Mouse (Mus musculus): ENCODE data around the gene Xrcc6. TPM values are rescaled to one million over a fixed set of nuclear protein-coding genes. Genes with fewer than 3 reads are reported as not detected.

Gene Xrcc6
- polyA plus RNA-seq, 1 experiment from 2014 or later, result 66.6 TPM

GRCm38 (mm10) chr15:81990549-81990948, 2.9 kb downstream of the Xrcc6 start:
- Histone ChIP-seq H3K4me3 (ENCODE audit: low read depth, low read length) (no peak overlapping the region), H3K9me3 (ENCODE audit: control insufficient read depth, low read length) (no peaks in the 10 kb centered on the region), H3K27me3 (ENCODE audit: control insufficient read depth, insufficient read depth, low read length) (no peaks in the 10 kb centered on the region), H3K27ac (ENCODE audit: low read depth, low read length) (no peak overlapping the region), H3K4me2 (replicated peaks; ENCODE audit: low read depth, low read length) (no peak overlapping the region), H3K36me3 (ENCODE audit: control insufficient read depth, insufficient read depth, low read length) (no peaks in the 10 kb centered on the region; the same call in 1 of the 2 replicates), H3K4me1 (replicated peaks; ENCODE audit: control insufficient read depth, insufficient read depth, low read length) (0 out of 2 replicates have a peak, but pooled peaks cover 2% of the 10 kb centered on the region), H3K9ac (ENCODE audit: low read depth, low read length) (no peak overlapping the region)
- no peak for DNase-seq (ENCODE audit: low spot score)
- 51% methylated on average over 7 of the region's 7 CpGs for WGBS
- ATAC-seq (ENCODE audit: low FRiP score), result no peak

DNA sequence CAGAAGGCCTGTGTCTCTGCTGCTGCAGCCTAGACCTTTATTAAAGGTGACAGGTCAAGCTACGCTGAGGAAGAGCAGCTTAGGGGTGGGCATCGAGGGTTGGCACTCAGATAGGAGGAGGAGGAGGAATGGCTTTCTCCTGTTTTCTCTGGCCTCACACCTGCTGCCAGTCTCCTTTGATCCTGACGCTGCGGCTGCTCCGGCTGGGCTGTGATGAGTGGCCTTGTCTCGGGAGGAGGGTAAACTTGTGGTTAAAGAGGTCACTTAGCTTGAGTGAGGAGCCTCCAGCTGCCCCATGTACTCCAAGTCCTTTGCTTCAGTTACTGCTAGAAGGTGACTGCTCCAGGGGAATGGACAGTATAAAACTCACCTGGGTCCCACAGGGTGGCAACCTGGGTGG, 6.4 kb downstream of the Xrcc6 start:
- no peak overlapping the region for H3K4me3 ChIP-seq (ENCODE audit: low read depth, low read length)
- DNase-seq (ENCODE audit: low spot score) (no peak), ATAC-seq (ENCODE audit: low FRiP score) (no peak)
- H3K4me2 ChIP-seq (replicated peaks; ENCODE audit: low read depth, low read length), result no peak overlapping the region
- no peak overlapping the region for H3K27ac ChIP-seq (ENCODE audit: low read depth, low read length)
- WGBS, result 82% methylated on average over 6 of the region's 6 CpGs
- H3K36me3 ChIP-seq (ENCODE audit: control insufficient read depth, insufficient read depth, low read length), result no peaks in the 10 kb centered on the region; the same call in 1 of the 2 replicates
- no peaks in the 10 kb centered on the region for H3K9me3 ChIP-seq (ENCODE audit: control insufficient read depth, low read length)
- H3K9ac ChIP-seq (ENCODE audit: low read depth, low read length), result no peak overlapping the region
- no peaks in the 10 kb centered on the region for H3K27me3 ChIP-seq (ENCODE audit: control insufficient read depth, insufficient read depth, low read length)
- no peaks in the 10 kb centered on the region for H3K4me1 ChIP-seq (replicated peaks; ENCODE audit: control insufficient read depth, insufficient read depth, low read length)

- ATAC-seq (ENCODE audit: low FRiP score), result no peak
- H3K27ac ChIP-seq (ENCODE audit: low read depth, low read length), result no peak overlapping the region
- 95% methylated on average over 8 of the region's 8 CpGs for WGBS
Observed at GRCm38 (mm10) chr15:82004257-82004656, 16.6 kb downstream of the Xrcc6 start.

DNA sequence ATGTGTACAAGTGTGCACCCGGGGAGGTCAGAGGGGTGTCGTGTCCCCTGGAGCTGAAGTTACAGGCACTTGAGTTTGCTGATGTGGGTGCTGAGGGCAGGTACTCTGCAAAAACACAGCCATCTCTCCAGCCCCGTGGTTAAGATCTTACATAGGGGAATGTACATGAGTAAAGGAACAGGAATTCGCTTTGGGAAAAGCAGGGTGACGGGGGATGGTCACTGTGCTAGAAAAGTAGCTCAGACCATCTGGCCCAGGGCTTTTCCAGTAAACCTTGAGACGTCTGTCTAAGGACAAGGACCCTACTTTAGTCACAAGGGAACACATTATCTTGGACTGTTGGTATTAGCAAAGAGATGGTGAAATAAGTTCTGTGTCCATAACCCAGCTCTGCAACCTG, 24.3 kb downstream of the Xrcc6 start:
- Histone ChIP-seq H3K9ac (ENCODE audit: low read depth, low read length) (no peak overlapping the region), H3K4me2 (replicated peaks; ENCODE audit: low read depth, low read length) (no peak overlapping the region), H3K27me3 (ENCODE audit: control insufficient read depth, insufficient read depth, low read length) (no peaks in the 10 kb centered on the region), H3K36me3 (ENCODE audit: control insufficient read depth, insufficient read depth, low read length) (no peaks in the 10 kb centered on the region), H3K4me3 (ENCODE audit: low read depth, low read length) (no peak overlapping the region), H3K4me1 (replicated peaks; ENCODE audit: control insufficient read depth, insufficient read depth, low read length) (0 out of 2 replicates have a peak, but pooled peaks cover 3% of the 10 kb centered on the region), H3K9me3 (ENCODE audit: control insufficient read depth, low read length) (no peaks in the 10 kb centered on the region), H3K27ac (ENCODE audit: low read depth, low read length) (no peak overlapping the region)
- DNase-seq (ENCODE audit: low spot score) (no peak), ATAC-seq (ENCODE audit: low FRiP score) (no peak)
- WGBS, result 87% methylated on average over 6 of the region's 6 CpGs

More at GRCm38 (mm10) chr15:82004257-82004656, 16.6 kb downstream of the Xrcc6 start:
- Histone ChIP-seq H3K4me3 (ENCODE audit: low read depth, low read length) (no peak overlapping the region), H3K9me3 (ENCODE audit: control insufficient read depth, low read length) (no peaks in the 10 kb centered on the region), H3K4me1 (replicated peaks; ENCODE audit: control insufficient read depth, insufficient read depth, low read length) (no peaks in the 10 kb centered on the region), H3K27me3 (ENCODE audit: control insufficient read depth, insufficient read depth, low read length) (no peaks in the 10 kb centered on the region), H3K4me2 (replicated peaks; ENCODE audit: low read depth, low read length) (no peak overlapping the region), H3K36me3 (ENCODE audit: control insufficient read depth, insufficient read depth, low read length) (no peaks in the 10 kb centered on the region), H3K9ac (ENCODE audit: low read depth, low read length) (no peak overlapping the region)
- no peak for DNase-seq (ENCODE audit: low spot score)

GRCm38 (mm10) chr15:82014745-82015391, 27.2 kb downstream of the Xrcc6 start:
- no peak for DNase-seq (ENCODE audit: low spot score)
- ATAC-seq (ENCODE audit: low FRiP score), result no peak
- 21% methylated on average over 9 of the region's 9 CpGs for WGBS
- peak overlapping the region; percentile 91 for H3K4me2 ChIP-seq (replicated peaks; ENCODE audit: low read depth, low read length)
- no peaks in the 10 kb centered on the region for H3K36me3 ChIP-seq (ENCODE audit: control insufficient read depth, insufficient read depth, low read length)
- H3K27me3 ChIP-seq (ENCODE audit: control insufficient read depth, insufficient read depth, low read length), result no peaks in the 10 kb centered on the region
- H3K4me1 ChIP-seq (replicated peaks; ENCODE audit: control insufficient read depth, insufficient read depth, low read length), result 0 out of 2 replicates have a peak, but pooled peaks cover 3% of the 10 kb centered on the region
- H3K27ac ChIP-seq (ENCODE audit: low read depth, low read length), result no peak overlapping the region
- peak overlapping the region; percentile 88 for H3K9ac ChIP-seq (ENCODE audit: low read depth, low read length)
- no peaks in the 10 kb centered on the region for H3K9me3 ChIP-seq (ENCODE audit: control insufficient read depth, low read length)
- H3K4me3 ChIP-seq (ENCODE audit: low read depth, low read length), result peak overlapping the region; percentile 84

GRCm38 (mm10) chr15:82015392-82016100, 27.9 kb downstream of the Xrcc6 start:
- Histone ChIP-seq H3K27me3 (ENCODE audit: control insufficient read depth, insufficient read depth, low read length) (no peaks in the 10 kb centered on the region), H3K9me3 (ENCODE audit: control insufficient read depth, low read length) (no peaks in the 10 kb centered on the region), H3K36me3 (ENCODE audit: control insufficient read depth, insufficient read depth, low read length) (no peaks in the 10 kb centered on the region), H3K4me3 (ENCODE audit: low read depth, low read length) (peak overlapping the region; percentile 84), H3K27ac (ENCODE audit: low read depth, low read length) (peak overlapping the region; percentile 68), H3K9ac (ENCODE audit: low read depth, low read length) (peak overlapping the region; percentile 88), H3K4me2 (replicated peaks; ENCODE audit: low read depth, low read length) (peak overlapping the region; percentile 91), H3K4me1 (replicated peaks; ENCODE audit: control insufficient read depth, insufficient read depth, low read length) (0 out of 2 replicates have a peak, but pooled peaks cover 3% of the 10 kb centered on the region)
- DNase-seq (ENCODE audit: low spot score) (peak; percentile 49), ATAC-seq (ENCODE audit: low FRiP score) (peak; percentile 6; the same call in 1 of the 2 replicates)
- 1% methylated on average over 39 of the region's 39 CpGs for WGBS

GRCm38 (mm10) chr15:82016101-82016808, 28.6 kb downstream of the Xrcc6 start:
- peak overlapping the region; percentile 84 for H3K4me3 ChIP-seq (ENCODE audit: low read depth, low read length)
- H3K27me3 ChIP-seq (ENCODE audit: control insufficient read depth, insufficient read depth, low read length), result no peaks in the 10 kb centered on the region
- H3K36me3 ChIP-seq (ENCODE audit: control insufficient read depth, insufficient read depth, low read length), result no peaks in the 10 kb centered on the region
- peak; percentile 97 for ATAC-seq (ENCODE audit: low FRiP score)
- peak overlapping the region; percentile 88 for H3K9ac ChIP-seq (ENCODE audit: low read depth, low read length)
- 0 out of 2 replicates have a peak, but pooled peaks cover 3% of the 10 kb centered on the region for H3K4me1 ChIP-seq (replicated peaks; ENCODE audit: control insufficient read depth, insufficient read depth, low read length)
- no peaks in the 10 kb centered on the region for H3K9me3 ChIP-seq (ENCODE audit: control insufficient read depth, low read length)
- peak overlapping the region; percentile 68 for H3K27ac ChIP-seq (ENCODE audit: low read depth, low read length)
- peak overlapping the region; percentile 91 for H3K4me2 ChIP-seq (replicated peaks; ENCODE audit: low read depth, low read length)
- peak; percentile 100 for DNase-seq (ENCODE audit: low spot score)
- under 1% methylated on average over 53 of the region's 53 CpGs for WGBS

DNA sequence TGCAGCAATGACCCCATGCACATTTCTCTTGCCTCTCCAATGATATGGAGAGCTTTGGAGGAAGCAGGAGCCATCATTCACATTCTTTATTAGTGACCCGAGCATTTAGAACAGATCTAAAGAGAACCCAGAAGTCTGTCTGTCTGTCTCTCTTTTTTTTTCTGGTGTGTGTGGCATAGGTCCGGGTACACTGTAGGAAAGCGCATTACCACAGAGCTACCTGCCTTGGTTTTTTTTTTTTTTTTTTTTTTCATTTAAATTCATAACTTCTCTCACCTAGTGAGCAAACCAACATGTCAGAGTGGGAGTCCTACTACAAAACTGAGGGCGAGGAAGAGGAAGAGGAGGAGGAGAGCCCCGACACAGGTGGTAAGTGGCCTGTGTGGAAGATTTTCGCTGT, 29.2 kb downstream of the Xrcc6 start:
- Histone ChIP-seq H3K4me3 (ENCODE audit: low read depth, low read length) (peak overlapping the region; percentile 84), H3K9ac (ENCODE audit: low read depth, low read length) (peak overlapping the region; percentile 72), H3K36me3 (ENCODE audit: control insufficient read depth, insufficient read depth, low read length) (no peaks in the 10 kb centered on the region), H3K9me3 (ENCODE audit: control insufficient read depth, low read length) (no peaks in the 10 kb centered on the region), H3K27ac (ENCODE audit: low read depth, low read length) (peak overlapping the region; percentile 60; the same call in 1 of the 2 replicates), H3K4me1 (replicated peaks; ENCODE audit: control insufficient read depth, insufficient read depth, low read length) (0 out of 2 replicates have a peak, but pooled peaks cover 3% of the 10 kb centered on the region), H3K4me2 (replicated peaks; ENCODE audit: low read depth, low read length) (peak overlapping the region; percentile 75), H3K27me3 (ENCODE audit: control insufficient read depth, insufficient read depth, low read length) (no peaks in the 10 kb centered on the region)
- WGBS, result 24% methylated on average over 6 of the region's 6 CpGs
- DNase-seq (ENCODE audit: low spot score), result no peak
- ATAC-seq (ENCODE audit: low FRiP score), result no peak

Measured in hindbrain, embryonic 11.5 days (tissue).